ENCODE assay signal across 8 mouse cellular contexts in the genomic region with DNA sequence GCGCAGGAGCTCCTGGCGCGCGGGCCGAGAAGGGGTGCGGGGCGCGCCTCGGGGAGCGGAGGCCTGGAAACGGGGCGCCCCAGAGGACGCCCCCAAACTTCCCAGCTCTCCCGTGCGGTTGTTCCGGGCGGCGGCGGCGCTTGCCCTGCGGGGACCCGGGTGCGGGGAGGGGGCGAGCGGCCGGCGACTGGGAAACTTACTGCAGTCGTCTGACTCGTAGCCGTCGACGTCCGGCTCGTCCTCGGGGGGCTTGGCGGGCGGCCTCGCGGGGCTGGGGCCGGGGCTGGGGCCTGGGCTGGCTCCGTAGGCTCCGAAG. TPM values are rescaled to one million over a fixed set of nuclear protein-coding genes. Genes with fewer than 3 reads are reported as not detected.
A peak's percentile ranks its signal among the peaks of the same experiment; 100 is the strongest.
DNase-seq lines count a peak whose midpoint lies in the region; ATAC-seq and TF ChIP-seq lines count a peak whose summit lies in the region.

No protein-coding gene starts in this region.

- no peaks in the 10 kb centered on the region for H3K9me3 ChIP-seq in lung, postnatal 0 days (ENCODE audit: low read length)
- peaks cover 3% of the 10 kb centered on the region; the same call in 1 of the 2 replicates for H3K9me3 ChIP-seq in limb, embryonic 12.5 days
- no peaks in the 10 kb centered on the region for H3K9me3 ChIP-seq in stomach, embryonic 15.5 days

- no peaks in the 10 kb centered on the region for H3K36me3 ChIP-seq in lung, postnatal 0 days (ENCODE audit: insufficient read depth, low read length)
- no peaks in the 10 kb centered on the region for H3K36me3 ChIP-seq in limb, embryonic 12.5 days
- no peaks in the 10 kb centered on the region for H3K36me3 ChIP-seq in stomach, embryonic 15.5 days

- peak; percentile 50 to 54 for DNase-seq in adrenal gland, adult 18-20 months (ENCODE audit: low spot score in 2 of 2)
- no peak for DNase-seq in adrenal gland, adult 8-10 months
- no peak for DNase-seq in lung, postnatal 0 days (ENCODE audit: low spot score)
- no peak for DNase-seq in lung, postnatal 10 days
- DNase-seq in cerebellum, adult 18-20 months = no peak
- DNase-seq in frontal cortex, postnatal 25 days (ENCODE audit: low spot score in 2 of 2) = no peak

- TF ChIP-seq CTCF in lung, postnatal 0 days (IDR thresholded peaks at IDR 0.05) = no peak

- WGBS in lung, postnatal 0 days = 1% methylated on average over 16 of the region's 42 CpGs
- WGBS in limb, embryonic 12.5 days = under 1% methylated on average over 38 of the region's 42 CpGs
- WGBS in stomach, embryonic 15.5 days = 3% methylated on average over 37 of the region's 42 CpGs

- H3K4me2 ChIP-seq in lung, postnatal 0 days (replicated peaks; ENCODE audit: low read depth, low read length) = peak overlapping the region; percentile 62
- peak overlapping the region; percentile 75 for H3K4me2 ChIP-seq in limb, embryonic 12.5 days
- peak overlapping the region; percentile 72 for H3K4me2 ChIP-seq in stomach, embryonic 15.5 days

- no peak overlapping the region for H3K27ac ChIP-seq in lung, postnatal 0 days (ENCODE audit: low read length)
- no peak overlapping the region for H3K27ac ChIP-seq in limb, embryonic 12.5 days
- no peak overlapping the region for H3K27ac ChIP-seq in stomach, embryonic 15.5 days

- ATAC-seq in lung, postnatal 0 days = 0 out of 2 replicates have a peak, but pooled peaks have one; percentile 8
- no peak for ATAC-seq in limb, embryonic 12.5 days (ENCODE audit: insufficient number of reproducible peaks, insufficient read depth, low FRiP score, low TSS enrichment, low read depth)
- ATAC-seq in stomach, embryonic 15.5 days (ENCODE audit: insufficient read depth, low FRiP score, low read depth) = no peak

- no peak overlapping the region for H3K9ac ChIP-seq in lung, postnatal 0 days (replicated peaks; ENCODE audit: low read depth)
- peak overlapping the region; percentile 64 for H3K9ac ChIP-seq in limb, embryonic 12.5 days (replicated peaks)
- 0 out of 2 replicates have a peak overlapping the region, but pooled peaks have one; percentile 1 for H3K9ac ChIP-seq in stomach, embryonic 15.5 days

- peaks cover 31% of the 10 kb centered on the region for H3K27me3 ChIP-seq in lung, postnatal 0 days (replicated peaks; ENCODE audit: insufficient read depth, low read length)
- H3K27me3 ChIP-seq in limb, embryonic 12.5 days = peaks cover 91% of the 10 kb centered on the region
- peaks cover 25% of the 10 kb centered on the region for H3K27me3 ChIP-seq in stomach, embryonic 15.5 days (replicated peaks)

- H3K4me3 ChIP-seq in lung, postnatal 0 days (ENCODE audit: low read depth, low read length) = peak overlapping the region; percentile 38
- H3K4me3 ChIP-seq in limb, embryonic 12.5 days (replicated peaks) = peak overlapping the region; percentile 53
- H3K4me3 ChIP-seq in stomach, embryonic 15.5 days (replicated peaks) = peak overlapping the region; percentile 46

- H3K4me1 ChIP-seq in lung, postnatal 0 days (ENCODE audit: insufficient read depth, low read depth, low read length) = no peaks in the 10 kb centered on the region
- peaks cover 16% of the 10 kb centered on the region for H3K4me1 ChIP-seq in limb, embryonic 12.5 days (replicated peaks)
- peaks cover 11% of the 10 kb centered on the region; the same call in 1 of the 2 replicates for H3K4me1 ChIP-seq in stomach, embryonic 15.5 days

- no peak for TF ChIP-seq EP300 in lung, postnatal 0 days (IDR thresholded peaks at IDR 0.05)

RNA-seq across cellular contexts. Expression of gene Doc2b, which starts 0.6 kb away (rescaled TPM):
- total RNA-seq in adrenal gland, adult 18-20 months (2021) = 10 to 100 TPM; 11.7 to 12.1 TPM
- 10 to 100 TPM; 17.8 to 37.6 (median 26.2) TPM for total RNA-seq in adrenal gland, adult 8-10 months (2022)
- 0.06 and 0.10 TPM in 2 replicates for polyA plus RNA-seq in lung, postnatal 0 days (2015; fragmentation: Nextera tagmentation; extraction: Ambion mirVana)
- 0.59 and 0.79 TPM in 2 replicates for polyA plus RNA-seq in limb, embryonic 12.5 days (2016; fragmentation: Nextera tagmentation; extraction: Ambion mirVana)
- polyA plus RNA-seq in stomach, embryonic 15.5 days (2015; fragmentation: Nextera tagmentation; extraction: Ambion mirVana) = 1.4 and 1.5 TPM in 2 replicates

Comparison
In these comparisons a context has a peak if more than half of its experiments do, and no peak if none do; other contexts are left out.
1. DNase-seq: peak in adrenal gland, adult 18-20 months (2 of 2); none in adrenal gland, adult 8-10 months (single experiment), lung, postnatal 0 days (single experiment), lung, postnatal 10 days (single experiment), cerebellum, adult 18-20 months (0 of 2) and frontal cortex, postnatal 25 days (0 of 2).
2. Peak in every context shown above with its lines, with median percentiles within 50 percentile points of each other: H3K4me2 ChIP-seq and H3K4me3 ChIP-seq.